Mouse (Mus musculus): ENCODE results near the gene A930004D18Rik. TPM values are rescaled to one million over a fixed set of nuclear protein-coding genes. Genes with fewer than 3 reads are reported as not detected.

A930004D18Rik gene
- polyA plus RNA-seq, 1 experiment from 2014 or later: 13.1 TPM

DNA sequence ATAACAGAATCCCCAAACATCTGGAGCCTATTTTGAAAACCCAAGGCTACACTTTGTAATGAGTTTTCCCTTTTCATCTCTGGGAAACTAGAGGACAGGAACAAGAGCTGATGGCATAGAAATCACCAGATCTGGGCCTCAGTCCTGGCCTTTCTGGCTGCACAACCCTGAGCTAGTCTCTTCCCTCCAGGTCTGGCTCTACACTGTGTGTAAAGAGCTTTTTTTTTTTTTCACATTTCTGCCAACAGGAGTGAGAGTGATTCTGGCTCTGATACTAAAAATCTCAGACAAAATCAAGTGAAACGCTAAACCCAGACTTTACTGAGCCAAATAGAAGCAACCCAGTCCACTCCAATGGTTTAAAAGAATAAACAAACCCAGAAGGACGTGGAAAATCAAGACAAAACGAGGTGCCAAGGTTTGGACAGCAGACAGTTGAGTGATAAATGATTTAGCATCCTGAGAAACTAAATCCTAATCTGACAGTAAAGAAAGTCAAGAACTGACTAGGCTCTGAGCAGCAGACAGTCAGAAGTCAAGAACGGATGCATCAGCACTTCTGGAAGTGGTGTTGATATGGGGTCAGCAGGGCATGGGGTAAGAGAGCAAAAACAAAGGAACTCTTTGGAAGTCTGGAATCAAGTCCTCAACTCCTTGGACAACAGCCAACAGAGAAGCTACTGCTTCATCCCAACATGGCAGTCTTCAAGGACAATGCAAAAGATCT is 61.8 kb downstream of the A930004D18Rik start:
- Histone ChIP-seq H3K4me1 (replicated peaks; ENCODE audit: control insufficient read depth, insufficient read depth, low read length) (peaks cover 5% of the 10 kb centered on the region), H3K27ac (ENCODE audit: low read length) (0 out of 2 replicates have a peak overlapping the region, but pooled peaks have one; percentile 27), H3K9me3 (ENCODE audit: control insufficient read depth, low read length) (no peaks in the 10 kb centered on the region), H3K4me2 (ENCODE audit: low read depth, low read length) (no peak overlapping the region), H3K9ac (ENCODE audit: low read length) (no peak overlapping the region), H3K36me3 (ENCODE audit: control insufficient read depth, insufficient read depth, low read length) (no peaks in the 10 kb centered on the region), H3K27me3 (ENCODE audit: control insufficient read depth, insufficient read depth, low read depth, low read length) (no peaks in the 10 kb centered on the region), H3K4me3 (ENCODE audit: low read length) (no peak overlapping the region)
- 11% methylated on average over 4 of the region's 4 CpGs for WGBS
- peak; percentile 47 for ATAC-seq (ENCODE audit: low read depth)

Small RNA genes lying within 50 kb of the gene (microRNA-seq; reads per million reads assigned to microRNA genes)
- gene Mir7655: 10.3 reads per million, percentile 25 among the genes with 10 or more reads in this experiment

Other genes starting within 250 kb of the A930004D18Rik start
- gene H2al2a, start 40.8 kb downstream of the A930004D18Rik start, polyA plus RNA-seq (2015; fragmentation: Nextera tagmentation; extraction: Ambion mirVana): not detected in 2 replicates
- 5.1 and 5.5 TPM in 2 replicates for gene Skida1, start 11.3 kb upstream of the A930004D18Rik start, polyA plus RNA-seq (2015; fragmentation: Nextera tagmentation; extraction: Ambion mirVana)
- gene Mllt10, start 17.5 kb upstream of the A930004D18Rik start, polyA plus RNA-seq (2015; fragmentation: Nextera tagmentation; extraction: Ambion mirVana): 56.1 and 57.9 TPM in 2 replicates